Mouse (Mus musculus): ENCODE results near the gene Btnl1. TPM values are rescaled to one million over a fixed set of nuclear protein-coding genes. Genes with fewer than 3 reads are reported as not detected.
A peak's percentile ranks its signal among the peaks of the same experiment; 100 is the strongest.

Btnl1 gene
- total RNA-seq, 2 experiments from 2014 or later = not detected

DNA sequence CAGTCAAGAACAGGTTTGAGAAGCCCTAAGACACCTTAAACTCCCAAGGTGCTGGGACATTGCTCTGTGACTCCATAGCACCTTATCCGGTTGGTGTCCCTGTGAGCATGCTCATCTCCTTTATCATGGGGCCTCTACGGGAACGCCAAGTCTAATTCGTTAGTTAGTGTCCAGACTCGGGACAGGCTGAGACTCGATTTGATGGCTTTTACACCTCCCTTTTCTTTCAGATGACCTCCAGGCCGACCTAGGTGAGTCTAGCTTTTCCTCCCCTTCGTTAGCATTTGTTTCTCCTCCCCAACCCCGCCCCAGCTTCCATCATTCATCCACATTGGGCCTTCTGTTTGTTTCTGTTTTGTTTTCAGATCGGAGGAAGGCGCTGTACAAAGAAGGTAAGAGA lies 4.9 kb downstream of the Btnl1 start:
- intact Hi-C loops (cut with DNase I) = no loop called here
- no peak for DNase-seq (ENCODE audit: low spot score in 2 of 2)

DNA sequence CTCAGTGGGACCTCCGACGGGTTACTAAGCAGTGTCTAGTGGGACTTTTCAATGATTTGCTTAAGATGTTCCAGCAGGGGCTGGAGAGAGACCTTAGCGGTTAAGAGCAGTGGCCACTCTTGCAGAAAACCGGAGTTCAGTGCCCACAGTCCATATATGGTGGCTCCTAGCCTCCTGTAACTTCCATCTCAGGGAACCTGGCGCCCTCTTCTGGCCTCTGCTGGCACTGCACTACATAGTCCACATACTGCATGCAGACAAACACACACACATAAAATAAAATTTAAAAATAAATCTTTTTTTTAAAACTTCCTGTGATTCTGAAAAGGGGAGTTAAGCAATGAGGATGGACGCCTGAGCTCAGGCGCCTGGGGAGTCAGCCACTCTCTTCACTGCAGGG lies 6.3 kb downstream of the Btnl1 start:
- intact Hi-C loops (cut with DNase I) = no loop called here
- no peak for DNase-seq (ENCODE audit: low spot score in 2 of 2)

DNA sequence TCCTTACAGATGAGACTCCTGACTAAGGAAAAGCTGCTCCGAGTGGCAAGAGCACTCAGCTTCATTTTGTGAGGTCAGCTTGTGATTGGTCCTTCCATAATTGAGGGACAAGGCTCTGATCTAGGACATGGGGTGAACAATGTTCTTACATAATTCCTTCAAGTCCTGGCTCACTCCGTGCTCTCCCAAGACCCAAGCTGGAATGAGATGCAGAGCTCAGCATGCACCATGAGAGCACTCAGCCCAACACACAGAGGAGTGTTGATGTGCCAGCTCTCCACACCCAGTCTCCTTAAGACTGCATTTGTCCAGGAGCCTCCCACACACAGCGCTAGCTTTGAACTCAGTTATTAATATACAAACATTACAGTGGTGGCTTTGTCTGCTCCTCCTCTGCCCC lies 7.8 kb downstream of the Btnl1 start:
- intact Hi-C loops (cut with DNase I) = no loop called here
- DNase-seq (ENCODE audit: low spot score in 2 of 2) = no peak

DNA sequence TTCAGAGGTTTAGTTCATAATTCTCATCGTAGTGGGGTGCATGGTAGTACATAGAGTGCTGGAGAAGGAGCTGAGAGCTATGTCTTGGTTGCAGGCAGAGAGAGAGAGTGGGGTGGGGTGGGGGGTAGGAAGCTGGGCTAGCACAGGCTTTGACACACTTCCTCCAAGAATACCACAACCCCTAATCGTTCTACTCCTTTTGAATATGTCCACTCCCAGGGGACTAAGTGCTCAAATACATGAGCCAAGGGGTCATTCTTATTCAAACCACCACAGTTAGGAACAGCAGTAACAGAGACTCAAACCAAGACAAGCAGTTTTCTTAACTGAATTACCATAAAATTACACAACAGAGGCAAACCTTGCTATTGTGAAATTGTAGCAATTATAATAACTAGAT lies 9.7 kb downstream of the Btnl1 start:
- intact Hi-C loops (cut with DNase I) = no loop called here
- DNase-seq (ENCODE audit: low spot score in 2 of 2) = no peak

DNA sequence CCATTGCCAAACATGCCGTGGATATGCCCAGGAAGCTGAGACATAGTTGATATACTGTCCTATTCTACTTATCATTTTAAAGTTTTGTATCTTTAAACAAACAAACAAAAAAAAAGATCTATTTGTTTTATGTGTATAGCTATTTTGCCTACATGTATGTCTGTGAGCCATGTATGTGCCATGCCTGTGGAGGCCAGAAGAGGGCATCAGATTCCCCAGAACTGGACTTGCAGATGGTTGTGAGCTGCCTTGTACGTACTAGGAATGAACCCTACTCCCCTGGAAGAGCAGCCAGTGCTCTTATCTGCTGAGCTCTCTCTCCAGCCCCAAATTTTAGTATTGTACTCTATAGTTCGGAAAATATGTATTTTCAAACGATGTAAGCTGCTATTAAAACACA lies 11.6 kb downstream of the Btnl1 start:
- no peak for DNase-seq (ENCODE audit: low spot score in 2 of 2)
- intact Hi-C loops (cut with DNase I) = loop anchor here (2.0 kb wide), 1 partner anchor 22 kb away; no protein-coding TSS in a partner anchor

DNA sequence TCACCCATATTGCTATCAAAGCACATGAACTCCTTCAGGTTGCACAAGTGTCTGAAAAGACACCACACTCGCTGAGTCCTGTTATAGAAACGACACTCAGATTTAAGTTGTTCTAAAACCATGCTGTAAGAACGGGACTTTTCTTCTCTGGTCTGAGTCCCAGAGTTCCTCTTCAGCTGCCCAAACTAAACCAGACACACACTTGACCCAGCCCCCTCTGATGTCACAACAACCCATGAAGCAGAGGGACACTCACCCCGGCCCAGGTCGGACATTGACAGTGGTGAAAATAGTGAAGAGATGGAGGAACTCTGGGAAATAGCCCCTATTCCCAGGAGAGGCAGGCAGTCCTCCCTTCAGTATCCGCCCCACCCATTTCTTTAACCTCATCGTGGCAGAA lies 14.6 kb downstream of the Btnl1 start:
- no peak for DNase-seq (ENCODE audit: low spot score in 2 of 2)
- intact Hi-C loops (cut with DNase I) = no loop called here

DNA sequence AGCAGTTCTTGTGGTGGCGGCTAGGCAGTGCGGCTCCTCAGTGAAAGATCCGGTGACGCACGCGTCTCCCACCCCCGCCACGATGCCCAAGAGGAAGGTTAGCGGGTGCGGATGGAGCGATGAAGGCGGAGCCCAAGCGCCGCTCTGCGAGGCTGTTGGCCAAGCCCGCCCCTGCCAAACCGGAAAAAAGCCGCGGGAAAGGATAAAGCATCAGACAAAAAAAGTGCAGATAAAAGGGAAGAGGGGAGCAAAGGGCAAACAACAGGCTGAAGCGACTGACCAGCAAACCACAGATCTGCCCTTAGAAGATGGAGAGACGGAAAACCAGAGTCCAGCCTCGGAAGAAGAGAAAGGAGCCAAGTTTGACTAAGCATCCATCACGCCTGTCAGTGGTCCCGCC lies 15.4 kb downstream of the Btnl1 start:
- DNase-seq (ENCODE audit: low spot score in 2 of 2) = peak in 1 of 2 experiments; percentile 6
- intact Hi-C loops (cut with DNase I) = no loop called here

DNA sequence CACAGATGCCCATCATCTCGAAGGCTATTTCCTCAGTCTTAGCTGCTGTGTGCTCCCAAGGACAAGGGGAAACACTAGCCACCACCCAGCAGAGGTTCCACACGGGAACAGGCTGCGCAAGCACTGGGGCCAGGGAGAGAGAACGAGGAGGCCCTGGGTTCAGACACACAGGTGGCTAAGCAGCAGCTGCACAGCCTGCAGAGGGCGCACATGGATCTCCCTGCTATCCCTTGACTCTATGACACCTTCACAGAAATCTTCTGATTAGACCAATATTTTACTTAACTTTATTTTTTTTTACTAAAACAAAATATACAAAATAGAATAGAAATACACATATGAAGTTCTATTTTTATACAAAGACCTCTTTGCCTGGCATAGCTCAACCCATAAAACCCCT lies 20.4 kb downstream of the Btnl1 start:
- DNase-seq (ENCODE audit: low spot score in 2 of 2) = no peak
- intact Hi-C loops (cut with DNase I) = no loop called here

DNA sequence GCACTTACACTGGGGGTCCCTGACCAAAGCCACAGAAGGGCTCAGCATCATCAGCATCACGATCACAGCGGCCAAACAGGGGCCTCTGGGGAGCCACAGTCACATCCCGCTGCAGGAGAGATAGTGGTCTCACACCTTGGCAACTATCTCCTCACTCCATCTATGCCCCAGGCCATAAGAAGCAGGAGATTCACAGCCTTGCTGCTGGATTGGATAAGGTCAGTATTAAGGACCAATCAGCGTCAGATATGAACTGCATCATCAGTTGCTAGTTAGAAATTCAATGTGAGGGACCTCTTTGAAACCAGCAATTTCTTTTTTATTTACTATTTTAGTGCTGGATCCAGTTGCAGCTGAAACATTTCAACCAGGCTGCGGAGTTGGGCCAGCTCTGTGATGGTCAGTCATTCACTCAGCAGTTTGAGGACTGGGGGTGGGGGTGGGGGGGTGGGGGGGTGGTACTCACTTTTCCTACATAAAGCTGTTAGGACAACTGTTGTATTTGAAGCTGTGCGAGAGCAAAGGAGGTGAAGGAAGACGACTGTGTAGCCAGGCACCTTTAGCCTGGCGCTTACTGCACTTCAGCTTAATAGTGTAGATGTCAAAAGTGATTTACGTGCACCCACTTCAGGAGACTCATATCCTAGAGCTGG lies 21.3 kb downstream of the Btnl1 start:
- intact Hi-C loops (cut with DNase I) = no loop called here
- DNase-seq (ENCODE audit: low spot score in 2 of 2) = peak; percentile 82 to 88

DNA sequence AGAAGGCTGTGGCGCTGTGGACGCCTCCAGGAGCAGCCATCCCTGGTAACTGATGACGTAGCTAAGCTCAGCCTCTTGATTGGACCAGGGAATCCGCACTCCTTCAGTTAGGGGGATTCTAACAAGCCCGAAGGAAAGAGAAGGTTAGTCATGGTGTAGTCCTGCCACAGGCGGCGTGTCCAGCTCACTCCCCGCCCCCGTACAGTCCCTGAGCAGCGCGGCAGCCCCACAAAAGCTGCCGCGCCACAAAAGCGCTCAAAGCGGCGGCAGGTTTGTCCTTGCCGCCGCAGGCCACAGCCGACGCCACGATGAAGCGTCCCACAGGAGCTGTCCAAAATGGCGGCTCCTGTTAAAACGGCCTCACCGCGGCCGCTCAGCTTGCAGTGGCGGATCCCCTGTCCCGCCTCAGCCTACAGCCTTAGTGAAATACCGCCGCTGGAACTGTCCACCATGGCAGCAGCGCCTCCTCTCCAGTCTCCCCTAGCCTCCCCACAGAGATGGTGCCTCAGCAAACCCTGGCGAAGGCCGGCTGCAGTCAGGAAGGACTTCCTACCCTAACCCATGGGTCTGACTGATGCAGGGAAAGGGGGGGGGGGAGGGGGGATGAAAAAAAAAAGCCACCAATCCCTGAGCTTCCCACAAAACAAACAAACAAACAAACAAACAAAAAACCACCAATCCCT lies 21.9 kb downstream of the Btnl1 start, which contains the start of gene BC051142:
BC051142 (plus strand) TSS at position 110 of the 683 bp plus-strand sequence.
- peak; percentile 84 to 95 for DNase-seq (ENCODE audit: low spot score in 2 of 2)
- intact Hi-C loops (cut with DNase I) = no loop called here

DNA sequence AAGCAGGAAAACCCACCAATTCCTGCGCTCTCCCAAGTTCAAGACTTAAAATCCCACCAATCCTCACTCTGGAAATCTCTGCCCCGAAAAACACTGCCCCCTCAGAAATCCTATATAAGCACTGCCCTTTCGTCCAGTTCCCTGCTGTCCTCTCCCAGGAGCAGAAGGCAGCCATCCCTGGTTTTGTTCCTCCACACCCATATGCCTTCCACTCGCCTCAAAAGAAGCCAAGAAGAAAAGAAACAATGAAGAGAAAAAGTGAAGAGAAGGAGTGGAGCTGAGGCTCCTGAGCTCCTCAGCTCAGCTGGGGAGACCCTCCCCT lies 22.4 kb downstream of the Btnl1 start:
- no peak for DNase-seq (ENCODE audit: low spot score in 2 of 2)

DNA sequence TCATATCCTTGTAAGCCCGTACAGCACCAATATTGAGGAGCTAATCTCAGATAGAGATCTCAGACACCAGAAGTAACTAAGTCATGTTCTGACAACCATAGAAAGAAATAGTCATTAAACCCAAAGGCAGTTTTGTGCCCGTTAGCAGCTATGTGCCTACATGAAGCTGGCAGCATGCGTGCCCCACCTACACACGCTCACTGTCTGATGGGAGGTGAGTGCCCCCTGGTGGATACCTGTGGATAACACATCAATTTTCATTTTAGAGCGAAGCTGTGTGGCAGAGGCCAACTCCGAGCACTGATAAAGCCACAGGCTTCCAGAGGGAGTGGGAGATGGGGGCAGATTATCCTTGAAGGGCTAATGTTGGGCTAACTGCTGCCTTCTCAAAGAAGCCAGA lies 34.2 kb downstream of the Btnl1 start:
- intact Hi-C loops (cut with DNase I) = loop anchor here (2.0 to 5.0 kb wide), 3 partner anchors 22 to 239 kb away; no protein-coding TSS in a partner anchor

More for the DNA sequence above, 22.4 kb downstream of the Btnl1 start:
- intact Hi-C loops (cut with DNase I) = no loop called here

DNA sequence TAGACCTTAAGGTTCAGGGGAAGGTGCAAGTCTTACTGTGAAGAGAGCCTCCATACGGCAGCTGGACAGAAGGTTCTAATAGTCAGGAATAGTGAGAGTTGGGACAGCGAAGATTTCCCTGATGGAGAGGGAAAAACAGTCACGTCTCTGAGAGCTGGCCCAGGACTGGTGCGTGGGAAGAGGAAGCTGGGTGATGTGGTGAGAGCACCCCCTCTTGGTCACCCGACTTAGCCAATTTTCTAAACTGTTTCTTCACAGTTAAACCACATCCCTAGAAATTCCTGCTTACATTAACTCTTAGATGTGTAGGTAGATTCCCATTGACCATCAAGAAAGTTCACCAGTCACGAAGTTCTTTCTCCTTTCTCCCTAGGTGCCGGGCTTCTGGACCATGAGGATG lies 43.1 kb downstream of the Btnl1 start:
- intact Hi-C loops (cut with DNase I) = no loop called here

More for the DNA sequence above, 34.2 kb downstream of the Btnl1 start:
- peak; percentile 81 to 88 for DNase-seq (ENCODE audit: low spot score in 2 of 2)

DNA sequence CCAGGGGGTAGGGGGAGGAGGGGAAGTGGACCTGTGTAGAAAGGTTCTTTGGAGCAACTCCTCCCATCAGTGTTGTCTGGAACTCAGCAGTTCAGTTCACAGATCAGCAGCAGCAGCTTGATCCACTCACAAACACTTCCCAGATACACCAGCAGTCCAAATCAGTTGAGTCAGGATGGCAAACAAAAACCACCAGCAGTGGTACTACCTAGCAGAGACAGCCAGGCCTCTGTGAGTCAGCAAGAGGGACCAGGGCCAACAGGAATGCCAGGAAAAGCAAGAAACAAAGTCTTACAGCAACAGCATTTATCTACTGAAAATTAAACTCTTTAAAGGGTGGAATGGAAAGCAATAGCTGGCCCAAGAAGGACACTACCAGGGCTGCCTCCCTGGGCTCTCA lies 50.7 kb downstream of the Btnl1 start:
- intact Hi-C loops (cut with DNase I) = no loop called here
- peak in 1 of 2 experiments; percentile 50 for DNase-seq (ENCODE audit: low spot score in 2 of 2)

More for the DNA sequence above, 43.1 kb downstream of the Btnl1 start:
- no peak for DNase-seq (ENCODE audit: low spot score in 2 of 2)

Other genes starting within 250 kb of the Btnl1 start
- under 1 TPM; 0.46 to 0.92 TPM for gene H2-DMb2, start 233.8 kb upstream of the Btnl1 start, total RNA-seq (2021)
- gene H2-DMb1, start 224.1 kb upstream of the Btnl1 start, total RNA-seq (2021) = 1 to 10 TPM in 1 of 2 experiments, under 1 TPM in 1; 0.94 to 1.5 TPM
- 1 to 10 TPM; 1.5 to 1.8 TPM for gene Tap1, start 189.6 kb upstream of the Btnl1 start, total RNA-seq (2021)
- 1 to 10 TPM in 1 of 2 experiments, under 1 TPM in 1; 0.53 to 1.4 TPM for gene Psmb9, start 189.4 kb upstream of the Btnl1 start, total RNA-seq (2021)
- gene Psmb8, start 179.4 kb upstream of the Btnl1 start, total RNA-seq (2021) = 1 to 10 TPM; 2.0 to 4.1 TPM
- 1 to 10 TPM; 5.2 to 5.4 TPM for gene Tap2, start 173.6 kb upstream of the Btnl1 start, total RNA-seq (2021)
- under 1 TPM in 1 of 2 experiments, not detected in 1; 0.23 TPM for gene H2-Ob, start 138.2 kb upstream of the Btnl1 start, total RNA-seq (2021)
- 1 to 10 TPM; 1.8 to 2.7 TPM for gene H2-Ab1, start 119.4 kb upstream of the Btnl1 start, total RNA-seq (2021)
- gene H2-Aa, start 89.3 kb upstream of the Btnl1 start, total RNA-seq (2021) = 1 to 10 TPM; 1.9 to 2.1 TPM
- 1 to 10 TPM; 2.9 to 3.4 TPM for gene H2-Eb1, start 71.3 kb upstream of the Btnl1 start, total RNA-seq (2021)
- gene H2-Eb2, start 51.5 kb upstream of the Btnl1 start, total RNA-seq (2021) = not detected
- gene Btnl2, start 22.3 kb upstream of the Btnl1 start, total RNA-seq (2021) = under 1 TPM; 0.71 to 0.73 TPM
- gene BC051142, start 21.7 kb downstream of the Btnl1 start, total RNA-seq (2021) = 1 to 10 TPM; 2.3 to 4.7 TPM
- not detected for gene Btnl4, start 100.2 kb downstream of the Btnl1 start, total RNA-seq (2021)
- gene Btnl6, start 140.2 kb downstream of the Btnl1 start, total RNA-seq (2021) = not detected
- gene Notch4, start 187.1 kb downstream of the Btnl1 start, total RNA-seq (2021) = 10 to 100 TPM; 10.9 to 11.9 TPM
- gene Gpsm3, start 212.7 kb downstream of the Btnl1 start, total RNA-seq (2021) = 1 to 10 TPM; 1.9 to 2.9 TPM
- 10 to 100 TPM; 52.7 to 56.1 TPM for gene Pbx2, start 214.1 kb downstream of the Btnl1 start, total RNA-seq (2021)
- under 1 TPM; 0.55 to 0.71 TPM for gene Ager, start 220.7 kb downstream of the Btnl1 start, total RNA-seq (2021)
- 10 to 100 TPM; 71.4 to 76.3 TPM for gene Rnf5, start 226.6 kb downstream of the Btnl1 start, total RNA-seq (2021)
- 100 to 1,000 TPM; 169 to 174 TPM for gene Agpat1, start 227.1 kb downstream of the Btnl1 start, total RNA-seq (2021)
- 1 to 10 TPM; 3.9 to 5.1 TPM for gene Egfl8, start 238.8 kb downstream of the Btnl1 start, total RNA-seq (2021)

Data from left cerebral cortex, postnatal 25 days (tissue).